Mouse (Mus musculus) limb, embryonic 10.5 days (tissue): ENCODE results near the gene Setd2. TPM values are rescaled to one million over a fixed set of nuclear protein-coding genes. Genes with fewer than 3 reads are reported as not detected.
A peak's percentile ranks its signal among the peaks of the same experiment; 100 is the strongest.

Source experiments
- DNase-seq: peaks from one replicate; pipeline ENCODE4 v3.0.0-alpha.2; 2017; ENCODE audit warnings: low spot score
- H3K27ac ChIP-seq: fragments of 300-500 bp; sonication (generic); 2 replicates; pipeline ENCODE4 v1.5.1; 2016; ENCODE audit warnings: mild to moderate bottlenecking
- H3K27me3 ChIP-seq: fragments of 300-500 bp; sonication (generic); 2 replicates; pipeline ENCODE4 v1.6.1; 2016; ENCODE audit warnings: low read depth, mild to moderate bottlenecking; ENCODE audit not compliant: poor library complexity, severe bottlenecking
- H3K36me3 ChIP-seq: fragments of 300-500 bp; sonication (generic); 2 replicates; pipeline ENCODE4 v1.6.1; 2016; ENCODE audit warnings: mild to moderate bottlenecking, moderate library complexity
- H3K4me1 ChIP-seq: fragments of 300-500 bp; sonication (generic); 2 replicates; pipeline ENCODE4 v1.6.1; 2016
- H3K4me3 ChIP-seq: fragments of 300-500 bp; sonication (generic); 2 replicates; pipeline ENCODE4 v1.5.1; 2016; ENCODE audit warnings: mild to moderate bottlenecking, moderate library complexity
- H3K9me3 ChIP-seq: fragments of 300-500 bp; sonication (generic); replicated peaks from 2 replicates; pipeline ENCODE4 v1.6.1; 2016; ENCODE audit warnings: mild to moderate bottlenecking
- WGBS: fragments of 180-500 bp; shearing (Covaris S2); methylation state at CpG from one replicate; pipeline ENCODE4 v1.1.7; 2016; 5-methylcytosine and 5-hydroxymethylcytosine counted together
- polyA plus RNA-seq: library from polyadenylated mRNA; unstranded; fragments of >200 nt; fragmentation: Nextera tagmentation; extraction: Ambion mirVana; gene quantifications from 2 replicates; pipeline ENCODE4 v1.2.1, GENCODE M21; 2016

Setd2 gene
- 36.4 and 42.5 TPM in 2 replicates for polyA plus RNA-seq

- Histone ChIP-seq H3K4me1 (peaks cover 25% of the 10 kb centered on the region), H3K9me3 (no peaks in the 10 kb centered on the region), H3K27me3 (no peaks in the 10 kb centered on the region), H3K36me3 (peaks cover 28% of the 10 kb centered on the region), H3K4me3 (peak within 1 kb of the TSS; percentile 99), H3K27ac (peak within 1 kb of the TSS; percentile 100)
- peak; percentile 80 for DNase-seq
- WGBS, result under 1% methylated on average over 86 of the region's 109 CpGs
Observed at GRCm38 (mm10) chr9:110532538-110533291, at the start of gene Setd2. Gene Setd2 (plus strand): TSS chr9:110532597.

- Histone ChIP-seq H3K4me1 (no peaks in the 10 kb centered on the region), H3K36me3 (no peaks in the 10 kb centered on the region), H3K4me3 (no peak overlapping the region), H3K27me3 (no peaks in the 10 kb centered on the region), H3K27ac (no peak overlapping the region), H3K9me3 (no peaks in the 10 kb centered on the region)
- DNase-seq, result no peak
- WGBS, result 64% methylated on average over 4 of the region's 4 CpGs
Observed at GRCm38 (mm10) chr9:110488841-110489240, 43.6 kb upstream of the Setd2 start.

GRCm38 (mm10) chr9:110490913-110491312, 41.5 kb upstream of the Setd2 start:
- whole genome bisulfite sequencing, result 63% methylated on average over 5 of the region's 5 CpGs
- H3K4me3 ChIP-seq, result no peak overlapping the region
- no peaks in the 10 kb centered on the region for H3K27me3 ChIP-seq
- peak; percentile 33 for DNase-seq
- H3K27ac ChIP-seq, result no peak overlapping the region
- H3K4me1 ChIP-seq, result no peaks in the 10 kb centered on the region
- no peaks in the 10 kb centered on the region for H3K9me3 ChIP-seq
- no peaks in the 10 kb centered on the region for H3K36me3 ChIP-seq

- 47% methylated on average over 2 of the region's 2 CpGs for WGBS
- Histone ChIP-seq H3K4me1 (no peaks in the 10 kb centered on the region), H3K4me3 (no peak overlapping the region), H3K36me3 (no peaks in the 10 kb centered on the region), H3K27me3 (no peaks in the 10 kb centered on the region), H3K9me3 (no peaks in the 10 kb centered on the region), H3K27ac (no peak overlapping the region)
- no peak for DNase-seq
Observed at GRCm38 (mm10) chr9:110525737-110526136, 6.7 kb upstream of the Setd2 start.

- DNase-seq, result no peak
- Histone ChIP-seq H3K4me1 (peaks cover 12% of the 10 kb centered on the region), H3K27me3 (no peaks in the 10 kb centered on the region), H3K36me3 (no peaks in the 10 kb centered on the region), H3K27ac (no peak overlapping the region), H3K4me3 (peak overlapping the region; percentile 7; the same call in 1 of the 2 replicates), H3K9me3 (no peaks in the 10 kb centered on the region)
- 34% methylated on average over 9 of the region's 9 CpGs for WGBS
Observed at GRCm38 (mm10) chr9:110529002-110529737, 3.2 kb upstream of the Setd2 start.

- peak overlapping the region; percentile 99; the same call in 1 of the 2 replicates for H3K4me3 ChIP-seq
- H3K9me3 ChIP-seq, result no peaks in the 10 kb centered on the region
- peaks cover 25% of the 10 kb centered on the region for H3K4me1 ChIP-seq
- no peak overlapping the region for H3K27ac ChIP-seq
- DNase-seq, result no peak
- 79% methylated on average over 3 of the region's 3 CpGs for WGBS
- peaks cover 9% of the 10 kb centered on the region; the same call in 1 of the 2 replicates for H3K36me3 ChIP-seq
- H3K27me3 ChIP-seq, result no peaks in the 10 kb centered on the region
Observed at GRCm38 (mm10) chr9:110530650-110531049, 1.7 kb upstream of the Setd2 start.

GRCm38 (mm10) chr9:110531151-110531791, 1.1 kb upstream of the Setd2 start:
- WGBS, result 38% methylated on average over 6 of the region's 6 CpGs
- peaks cover 25% of the 10 kb centered on the region for H3K4me1 ChIP-seq
- H3K36me3 ChIP-seq, result peaks cover 15% of the 10 kb centered on the region
- peak overlapping the region; percentile 99 for H3K4me3 ChIP-seq
- peak overlapping the region; percentile 100 for H3K27ac ChIP-seq
- DNase-seq, result no peak
- H3K27me3 ChIP-seq, result no peaks in the 10 kb centered on the region
- no peaks in the 10 kb centered on the region for H3K9me3 ChIP-seq

- Histone ChIP-seq H3K27me3 (no peaks in the 10 kb centered on the region), H3K27ac (peak overlapping the region; percentile 100), H3K4me3 (peak overlapping the region; percentile 99), H3K4me1 (peaks cover 25% of the 10 kb centered on the region), H3K9me3 (no peaks in the 10 kb centered on the region), H3K36me3 (peaks cover 22% of the 10 kb centered on the region)
- peak; percentile 97 for DNase-seq
- under 1% methylated on average over 48 of the region's 53 CpGs for WGBS
Observed at GRCm38 (mm10) chr9:110531914-110532489, 395 bp upstream of the Setd2 start.

GRCm38 (mm10) chr9:110533645-110534044, 1.2 kb downstream of the Setd2 start:
- Histone ChIP-seq H3K9me3 (no peaks in the 10 kb centered on the region), H3K4me3 (peak overlapping the region; percentile 99), H3K27ac (peak overlapping the region; percentile 100), H3K27me3 (no peaks in the 10 kb centered on the region), H3K36me3 (peaks cover 37% of the 10 kb centered on the region), H3K4me1 (peaks cover 25% of the 10 kb centered on the region)
- WGBS, result 46% methylated on average over 5 of the region's 5 CpGs
- DNase-seq, result peak; percentile 33

- WGBS, result 87% methylated on average over 2 of the region's 2 CpGs
- H3K27me3 ChIP-seq, result no peaks in the 10 kb centered on the region
- H3K9me3 ChIP-seq, result no peaks in the 10 kb centered on the region
- DNase-seq, result no peak
- peaks cover 25% of the 10 kb centered on the region for H3K4me1 ChIP-seq
- peaks cover 45% of the 10 kb centered on the region for H3K36me3 ChIP-seq
- H3K27ac ChIP-seq, result no peak overlapping the region
- no peak overlapping the region for H3K4me3 ChIP-seq
Observed at GRCm38 (mm10) chr9:110535114-110535513, 2.7 kb downstream of the Setd2 start.

- no peak for DNase-seq
- no peak overlapping the region for H3K4me3 ChIP-seq
- H3K9me3 ChIP-seq, result no peaks in the 10 kb centered on the region
- peaks cover 20% of the 10 kb centered on the region for H3K4me1 ChIP-seq
- no peak overlapping the region for H3K27ac ChIP-seq
- WGBS, result 96% methylated on average over 2 of the region's 2 CpGs
- peaks cover 47% of the 10 kb centered on the region for H3K36me3 ChIP-seq
- H3K27me3 ChIP-seq, result no peaks in the 10 kb centered on the region
Observed at GRCm38 (mm10) chr9:110536636-110537035, 4.2 kb downstream of the Setd2 start.

- Histone ChIP-seq H3K27me3 (no peaks in the 10 kb centered on the region), H3K4me1 (peaks cover 20% of the 10 kb centered on the region), H3K9me3 (no peaks in the 10 kb centered on the region), H3K36me3 (peaks cover 50% of the 10 kb centered on the region), H3K4me3 (no peak overlapping the region), H3K27ac (no peak overlapping the region)
- DNase-seq, result no peak
Observed at GRCm38 (mm10) chr9:110538511-110538910, 6.1 kb downstream of the Setd2 start.
